Mouse (Mus musculus): ENCODE data around the gene Hsd17b13. TPM values are rescaled to one million over a fixed set of nuclear protein-coding genes. Genes with fewer than 3 reads are reported as not detected.
A peak's percentile ranks its signal among the peaks of the same experiment; 100 is the strongest.
"Not testable (repeated sequence)": the region's sequence is repeated elsewhere in the genome, so short reads cannot be mapped to it uniquely, and the experiment has no call there.

Gene Hsd17b13
- polyA plus RNA-seq, 1 experiment from 2014 or later, result not detected

DNA sequence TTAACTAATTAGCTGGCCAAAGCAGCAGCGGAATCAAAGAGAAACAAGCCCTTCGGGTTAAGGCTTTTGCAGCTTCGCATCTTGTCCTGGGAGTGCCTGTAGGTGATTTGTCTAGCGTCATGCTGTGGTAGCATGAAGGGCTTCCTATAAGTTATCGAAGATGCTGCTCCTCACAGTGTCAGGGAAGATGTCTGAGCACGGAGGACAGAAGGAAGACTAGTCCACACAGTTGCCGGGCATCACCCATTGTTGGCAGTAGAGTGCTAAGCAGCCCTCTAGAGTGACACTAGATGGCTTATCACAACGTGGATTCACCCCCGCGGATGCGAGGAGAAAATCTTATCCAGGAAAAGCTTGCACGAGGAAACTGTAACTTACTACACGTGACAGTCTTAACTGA is 4.4 kb downstream of the Hsd17b13 start:
- Histone ChIP-seq H3K9me3 (no peaks in the 10 kb centered on the region), H3K9ac (no peak overlapping the region)
- no peak for ATAC-seq (ENCODE audit: low FRiP score)

GRCm38 (mm10) chr5:103972379-103972778 is 4.8 kb downstream of the Hsd17b13 start:
- no peak for ATAC-seq (ENCODE audit: low FRiP score)
- Histone ChIP-seq H3K4me2 (no peak overlapping the region), H3K27me3 (no peaks in the 10 kb centered on the region), H3K9me3 (no peaks in the 10 kb centered on the region), H3K4me1 (replicated peaks) (no peaks in the 10 kb centered on the region), H3K9ac (no peak overlapping the region), H3K27ac (no peak overlapping the region), H3K36me3 (no peaks in the 10 kb centered on the region), H3K4me3 (no peak overlapping the region)
- 78% methylated on average over 19 of the region's 19 CpGs for WGBS

More for the DNA sequence above, 4.4 kb downstream of the Hsd17b13 start:
- no peak overlapping the region for H3K27ac ChIP-seq
- H3K4me1 ChIP-seq (replicated peaks), result no peaks in the 10 kb centered on the region
- H3K36me3 ChIP-seq, result no peaks in the 10 kb centered on the region
- 82% methylated on average over 13 of the region's 13 CpGs for WGBS
- H3K27me3 ChIP-seq, result no peaks in the 10 kb centered on the region
- no peak overlapping the region for H3K4me2 ChIP-seq
- no peak overlapping the region for H3K4me3 ChIP-seq

GRCm38 (mm10) chr5:103971051-103971450 is 6.2 kb downstream of the Hsd17b13 start:
- WGBS, result 72% methylated on average over 5 of the region's 5 CpGs
- Histone ChIP-seq H3K9me3 (no peaks in the 10 kb centered on the region), H3K36me3 (no peaks in the 10 kb centered on the region), H3K27ac (no peak overlapping the region), H3K9ac (no peak overlapping the region), H3K4me2 (no peak overlapping the region), H3K27me3 (no peaks in the 10 kb centered on the region), H3K4me1 (replicated peaks) (no peaks in the 10 kb centered on the region), H3K4me3 (no peak overlapping the region)
- ATAC-seq (ENCODE audit: low FRiP score), result no peak

GRCm38 (mm10) chr5:103962935-103963429 is 14.2 kb downstream of the Hsd17b13 start:
- Histone ChIP-seq H3K27ac (no peak overlapping the region), H3K9ac (no peak overlapping the region), H3K36me3 (no peaks in the 10 kb centered on the region), H3K4me1 (replicated peaks) (no peaks in the 10 kb centered on the region), H3K4me2 (no peak overlapping the region), H3K4me3 (no peak overlapping the region), H3K9me3 (no peaks in the 10 kb centered on the region; the same call in 1 of the 2 replicates), H3K27me3 (0 out of 2 replicates have a peak, but pooled peaks cover 4% of the 10 kb centered on the region)
- no peak for ATAC-seq (ENCODE audit: low FRiP score)
- 76% methylated on average over 1 of the region's 1 CpGs for WGBS

DNA sequence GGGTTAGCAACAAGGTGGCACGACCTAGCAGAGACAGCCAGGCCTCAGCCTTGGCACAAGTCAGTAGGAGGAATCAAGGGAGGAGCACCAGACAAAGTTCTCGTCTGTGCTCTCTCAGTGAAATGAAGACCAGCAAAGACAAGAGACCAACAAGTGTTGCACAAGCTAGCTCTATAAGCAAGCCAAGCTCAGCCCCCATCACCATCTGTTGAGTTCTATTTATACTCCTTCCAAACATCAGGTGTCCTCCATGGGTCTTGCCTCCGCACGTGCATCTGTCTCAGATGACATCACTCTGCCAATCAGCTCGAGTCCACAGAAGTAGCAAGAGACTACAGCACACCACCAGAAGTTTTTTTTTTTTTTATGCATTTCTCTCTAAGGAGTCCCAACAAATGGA is 22.6 kb downstream of the Hsd17b13 start:
- Histone ChIP-seq H3K4me2 (no peak overlapping the region), H3K27ac (no peak overlapping the region), H3K4me1 (replicated peaks) (no peaks in the 10 kb centered on the region), H3K9ac (no peak overlapping the region), H3K36me3 (no peaks in the 10 kb centered on the region), H3K27me3 (no peaks in the 10 kb centered on the region), H3K9me3 (no peaks in the 10 kb centered on the region), H3K4me3 (no peak overlapping the region)
- ATAC-seq (ENCODE audit: low FRiP score), result no peak
- 79% methylated on average over 5 of the region's 5 CpGs for WGBS

DNA sequence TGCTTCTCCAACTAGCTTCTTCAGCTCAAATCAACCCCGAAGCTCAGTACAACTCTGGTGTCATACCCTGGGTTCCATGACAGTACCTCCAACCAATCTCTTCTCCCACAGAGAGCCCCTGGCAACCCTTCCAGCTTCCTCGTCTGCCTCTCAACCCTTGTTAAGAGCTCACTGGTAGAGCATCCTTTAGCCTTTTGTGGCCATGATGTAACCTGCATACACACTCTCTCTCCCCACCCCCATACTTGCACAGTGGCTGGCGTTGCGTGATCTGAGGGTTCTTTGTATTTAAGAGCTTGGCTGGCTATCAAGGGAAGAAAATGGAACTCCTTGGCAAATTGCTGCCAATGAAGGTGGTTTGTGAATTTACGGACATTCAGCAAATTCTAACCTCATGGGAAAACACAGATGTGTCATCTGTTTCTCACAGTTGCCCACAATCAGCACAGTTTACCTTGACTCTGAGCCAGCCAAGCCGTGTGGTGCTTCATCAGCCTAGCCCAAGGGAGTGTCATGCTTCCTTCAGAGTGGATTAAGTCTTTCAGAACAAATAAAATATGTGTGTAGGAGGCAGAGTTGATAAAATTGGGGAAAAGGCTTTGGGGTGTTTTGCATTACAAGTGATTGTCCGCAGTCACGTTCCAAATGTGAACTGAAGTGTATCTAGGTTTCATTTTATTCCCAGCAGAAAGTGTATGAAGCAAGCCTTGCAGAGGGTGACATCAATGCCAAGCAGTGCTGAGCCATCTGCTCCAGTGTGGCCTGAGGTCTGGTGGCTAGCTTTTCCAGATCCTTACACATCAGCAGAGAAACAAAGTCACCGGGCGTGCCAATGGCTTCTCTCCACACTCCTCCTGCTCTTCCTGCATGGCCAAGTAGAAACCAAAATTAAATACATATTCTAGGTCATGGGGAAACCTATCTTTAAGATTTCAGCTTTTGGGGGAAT is 23.8 kb downstream of the Hsd17b13 start:
- WGBS, result 77% methylated on average over 10 of the region's 10 CpGs
- ATAC-seq (ENCODE audit: low FRiP score), result no peak
- H3K4me1 ChIP-seq (replicated peaks), result no peaks in the 10 kb centered on the region
- H3K27me3 ChIP-seq, result no peaks in the 10 kb centered on the region
- no peaks in the 10 kb centered on the region for H3K36me3 ChIP-seq
- no peaks in the 10 kb centered on the region for H3K9me3 ChIP-seq
- H3K4me2 ChIP-seq, result no peak overlapping the region
- H3K9ac ChIP-seq, result no peak overlapping the region
- no peak overlapping the region for H3K27ac ChIP-seq
- H3K4me3 ChIP-seq, result no peak overlapping the region

- not testable (repeated sequence) for H3K27ac ChIP-seq; H3K9me3 ChIP-seq; ATAC-seq (ENCODE audit: low FRiP score); H3K9ac ChIP-seq; H3K4me1 ChIP-seq (replicated peaks); H3K27me3 ChIP-seq; H3K36me3 ChIP-seq; H3K4me2 ChIP-seq; H3K4me3 ChIP-seq
- 95% methylated on average over 15 of the region's 15 CpGs for WGBS
Measured at GRCm38 (mm10) chr5:103950138-103950537, 27.1 kb downstream of the Hsd17b13 start.

- ATAC-seq (ENCODE audit: low FRiP score), result no peak
- WGBS, result 44% methylated on average over 6 of the region's 6 CpGs
Measured at GRCm38 (mm10) chr5:103943183-103943582, 34.0 kb downstream of the Hsd17b13 start.

DNA sequence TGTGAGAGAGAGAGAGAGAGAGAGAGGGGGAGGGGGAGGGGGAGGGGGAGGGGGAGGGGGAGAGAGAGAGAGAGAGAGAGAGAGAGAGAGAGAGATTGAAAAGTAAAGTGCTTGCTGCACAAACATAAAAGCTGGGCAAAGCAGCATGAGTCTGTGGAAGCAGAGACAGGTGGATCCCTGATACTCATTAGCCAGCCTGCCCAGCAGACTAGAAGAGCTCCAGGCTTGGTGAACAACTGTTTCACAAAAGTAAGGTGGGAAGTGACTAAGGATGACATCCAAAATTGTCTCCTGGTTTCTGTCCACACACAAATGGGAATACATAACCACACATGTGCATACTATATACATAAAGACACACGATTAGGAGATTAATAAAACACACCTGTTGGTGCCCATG is 37.4 kb downstream of the Hsd17b13 start:
- no peaks in the 10 kb centered on the region for H3K36me3 ChIP-seq
- H3K4me1 ChIP-seq (replicated peaks), result peaks cover 36% of the 10 kb centered on the region
- H3K9me3 ChIP-seq, result no peaks in the 10 kb centered on the region
- 83% methylated on average over 1 of the region's 1 CpGs for WGBS
- H3K9ac ChIP-seq, result no peak overlapping the region
- H3K4me2 ChIP-seq, result no peak overlapping the region
- H3K27ac ChIP-seq, result no peak overlapping the region
- H3K27me3 ChIP-seq, result peaks cover 52% of the 10 kb centered on the region
- ATAC-seq (ENCODE audit: low FRiP score), result no peak
- H3K4me3 ChIP-seq, result no peak overlapping the region

More at GRCm38 (mm10) chr5:103943183-103943582, 34.0 kb downstream of the Hsd17b13 start:
- Histone ChIP-seq H3K9ac (no peak overlapping the region), H3K9me3 (no peaks in the 10 kb centered on the region), H3K4me2 (no peak overlapping the region), H3K4me3 (no peak overlapping the region), H3K36me3 (no peaks in the 10 kb centered on the region), H3K27me3 (peaks cover 50% of the 10 kb centered on the region), H3K4me1 (replicated peaks) (peaks cover 22% of the 10 kb centered on the region), H3K27ac (no peak overlapping the region)

DNA sequence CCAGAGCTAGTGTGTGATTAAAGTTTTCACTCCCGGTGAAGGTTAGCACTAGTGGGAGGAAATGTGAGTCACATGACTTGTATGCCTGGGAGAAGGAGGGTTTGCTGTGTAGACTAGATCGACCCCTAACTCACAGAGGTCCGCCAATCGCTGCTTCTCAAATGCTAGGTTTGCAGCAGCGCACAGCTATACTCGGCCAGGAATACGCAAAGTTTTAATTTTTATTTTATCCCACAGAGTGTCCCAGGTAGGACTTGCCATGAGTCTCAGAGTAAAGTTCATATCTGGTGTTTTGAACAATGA is 37.9 kb downstream of the Hsd17b13 start:
- Histone ChIP-seq H3K4me2 (peak overlapping the region; percentile 30; the same call in 1 of the 2 replicates), H3K4me3 (no peak overlapping the region), H3K9me3 (no peaks in the 10 kb centered on the region), H3K9ac (no peak overlapping the region), H3K27me3 (peaks cover 47% of the 10 kb centered on the region), H3K27ac (0 out of 2 replicates have a peak overlapping the region, but pooled peaks have one; percentile 12), H3K36me3 (no peaks in the 10 kb centered on the region), H3K4me1 (replicated peaks) (peaks cover 36% of the 10 kb centered on the region)
- peak; percentile 53 for ATAC-seq (ENCODE audit: low FRiP score)
- 57% methylated on average over 7 of the region's 7 CpGs for WGBS

DNA sequence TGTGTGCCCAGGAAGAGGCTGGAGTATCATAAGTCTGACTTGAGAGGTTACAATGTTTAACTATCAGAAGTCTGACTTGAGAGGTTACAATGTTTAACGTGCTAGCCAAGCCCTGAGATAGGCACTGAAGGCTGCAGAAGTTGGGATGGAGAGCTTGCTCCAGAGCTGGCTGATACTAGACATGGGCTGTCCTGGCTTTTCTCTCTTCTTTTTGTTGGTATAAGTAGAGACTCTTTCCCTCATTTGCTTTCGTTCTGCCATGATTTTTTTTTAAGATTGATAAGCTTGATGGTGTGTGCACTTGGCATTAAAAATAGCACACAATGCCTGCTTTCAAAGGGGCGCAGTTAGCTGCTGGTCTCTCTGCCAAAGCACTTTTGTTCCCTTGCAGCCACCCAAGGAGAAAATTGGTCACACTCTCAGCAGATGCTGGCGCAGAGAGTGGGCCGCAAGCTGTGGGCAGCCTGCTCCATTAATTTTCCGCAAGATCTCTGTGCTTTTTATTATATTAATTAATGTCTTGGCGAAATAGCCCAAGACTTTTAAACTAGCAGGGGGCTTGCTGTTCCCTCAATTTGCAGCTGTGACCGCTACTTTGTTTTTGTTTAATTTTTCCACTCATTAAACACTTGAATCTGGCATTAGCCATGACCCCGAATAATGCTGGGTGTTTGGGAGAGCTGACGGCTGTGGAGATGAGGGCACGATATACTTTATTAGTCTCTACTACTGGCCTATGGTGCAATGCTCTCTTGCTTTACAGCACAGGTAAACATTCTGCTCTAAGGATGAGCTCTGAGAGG is 38.5 kb downstream of the Hsd17b13 start:
- no peak overlapping the region for H3K4me3 ChIP-seq
- H3K27ac ChIP-seq, result 0 out of 2 replicates have a peak overlapping the region, but pooled peaks have one; percentile 12
- no peaks in the 10 kb centered on the region for H3K36me3 ChIP-seq
- peak overlapping the region; percentile 30; the same call in 1 of the 2 replicates for H3K4me2 ChIP-seq
- no peaks in the 10 kb centered on the region for H3K9me3 ChIP-seq
- 12% methylated on average over 11 of the region's 11 CpGs for WGBS
- peaks cover 41% of the 10 kb centered on the region for H3K27me3 ChIP-seq
- peaks cover 35% of the 10 kb centered on the region for H3K4me1 ChIP-seq (replicated peaks)
- no peak overlapping the region for H3K9ac ChIP-seq
- ATAC-seq (ENCODE audit: low FRiP score), result peak; percentile 79

- no peaks in the 10 kb centered on the region for H3K36me3 ChIP-seq
- no peaks in the 10 kb centered on the region for H3K9me3 ChIP-seq
- H3K27me3 ChIP-seq, result peaks cover 32% of the 10 kb centered on the region
- H3K4me2 ChIP-seq, result no peak overlapping the region
- peaks cover 31% of the 10 kb centered on the region for H3K4me1 ChIP-seq (replicated peaks)
- peak; percentile 43 for ATAC-seq (ENCODE audit: low FRiP score)
- H3K9ac ChIP-seq, result no peak overlapping the region
- H3K4me3 ChIP-seq, result no peak overlapping the region
- WGBS, result 34% methylated on average over 14 of the region's 14 CpGs
- H3K27ac ChIP-seq, result peak overlapping the region; percentile 58
Measured at GRCm38 (mm10) chr5:103936906-103937589, 40.2 kb downstream of the Hsd17b13 start.
